Mouse (Mus musculus) left cerebral cortex, postnatal 10 days (tissue): ENCODE results near the gene Ccdc187. TPM values are rescaled to one million over a fixed set of nuclear protein-coding genes. Genes with fewer than 3 reads are reported as not detected.

Experiments used
- DNase-seq, 2 experiments: peaks; one replicate each; pipeline ENCODE4 v3.0.0; 2021 to 2022; ENCODE audit warnings: low spot score in 2 of 2, mixed read lengths in 1 of 2; ENCODE audit errors: extremely low spot score in 1 of 2
- intact Hi-C: fragments of 180-260 bp; cut with DNase I; formaldehyde crosslinking; loops from one replicate; pipeline ENCODE4 v1.15.1; 2025
- total RNA-seq, 2 experiments: library from RNA; stranded (reverse); gene quantifications; 2 replicates each; pipeline ENCODE4 v1.2.3; 2021

The Ccdc187 gene
- total RNA-seq, 2 experiments from 2014 or later, result 1.3 to 2.0 TPM

DNA sequence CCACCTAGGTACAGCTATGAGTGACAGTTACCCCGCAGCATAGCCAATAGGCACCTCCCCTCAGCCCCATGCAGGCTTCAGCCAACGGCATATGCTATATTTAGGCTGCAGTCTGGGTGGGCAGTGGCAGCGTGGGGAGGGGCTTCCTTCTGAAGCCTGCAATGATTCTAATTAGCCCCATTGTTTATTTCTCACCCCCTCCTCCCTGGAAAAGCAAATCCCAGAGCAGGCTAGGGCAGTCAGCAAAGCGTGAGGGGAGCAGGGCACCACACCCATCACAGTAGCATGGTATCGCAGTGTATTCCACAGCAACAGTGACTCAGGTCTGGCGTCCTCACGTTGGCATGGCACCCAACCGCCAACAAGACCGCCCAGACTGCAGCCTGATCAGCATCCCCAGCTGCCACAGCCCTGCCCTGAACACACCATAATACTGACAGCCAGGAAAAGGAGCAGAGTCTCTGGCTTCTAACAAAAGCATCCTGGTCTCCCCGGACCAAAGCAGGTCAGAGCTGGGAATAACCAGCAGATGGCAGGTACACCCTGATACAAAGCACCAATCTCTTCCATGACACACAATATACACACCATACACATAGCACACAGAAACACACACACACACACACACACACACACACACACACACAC is 4.0 kb upstream of the Ccdc187 start:
- intact Hi-C loops, result loop anchor here (10.0 kb wide), 1 partner anchor 266 kb away; no protein-coding TSS in a partner anchor
- peak; percentile 70 to 79 for DNase-seq

DNA sequence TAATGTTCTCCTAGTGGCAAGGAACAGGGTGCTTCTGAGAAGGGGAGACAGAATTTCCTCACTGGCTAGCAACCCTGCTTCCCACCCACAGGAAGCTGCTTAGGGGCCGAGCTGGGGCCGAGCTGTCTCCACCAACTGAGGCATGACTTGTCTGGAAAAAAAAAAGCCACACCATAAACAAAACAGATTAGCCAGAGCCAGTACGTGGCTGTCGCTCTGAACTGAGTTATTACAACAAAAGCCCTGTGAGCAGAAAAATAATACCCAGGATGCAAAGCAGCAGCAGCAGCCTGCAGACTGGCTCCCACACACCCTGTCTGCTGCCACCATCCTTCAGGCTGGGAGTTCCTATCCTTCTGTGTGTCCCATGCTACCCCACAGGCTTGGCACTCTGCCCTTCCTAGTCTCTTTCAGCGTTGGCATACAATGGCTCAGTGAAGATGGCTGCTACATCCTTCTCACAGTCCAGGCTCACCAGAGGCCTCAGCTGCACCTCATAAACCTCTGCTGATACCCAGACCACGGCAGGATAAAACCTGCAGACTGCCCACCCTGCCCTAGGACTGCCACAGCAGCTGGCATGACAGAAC is 2.3 kb upstream of the Ccdc187 start:
- no peak for DNase-seq
- intact Hi-C loops, result loop anchor here (10.0 kb wide), 1 partner anchor 268 kb away; no protein-coding TSS in a partner anchor

DNA sequence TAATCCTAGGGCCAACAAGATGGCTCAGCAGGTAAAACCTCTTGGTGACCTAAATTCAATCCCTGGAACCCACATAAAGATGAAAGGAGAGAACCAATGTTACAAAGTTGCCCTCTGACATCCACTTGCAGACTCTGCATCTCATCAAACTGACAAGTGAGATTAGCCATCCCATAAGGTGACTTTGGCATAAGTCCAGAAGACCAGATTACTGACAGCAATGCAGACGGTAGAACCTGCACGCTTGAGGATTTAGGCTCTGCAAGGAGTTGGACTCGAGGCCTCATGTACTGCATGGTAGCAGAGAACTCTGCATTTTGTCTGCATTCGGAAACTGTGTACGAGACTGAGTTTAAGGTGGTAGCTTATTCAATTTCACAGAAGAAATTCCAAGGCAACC is 4.2 kb downstream of the Ccdc187 start:
- intact Hi-C loops, result loop anchor here (10.0 kb wide), 1 partner anchor 275 kb away; no protein-coding TSS in a partner anchor
- no peak for DNase-seq

DNA sequence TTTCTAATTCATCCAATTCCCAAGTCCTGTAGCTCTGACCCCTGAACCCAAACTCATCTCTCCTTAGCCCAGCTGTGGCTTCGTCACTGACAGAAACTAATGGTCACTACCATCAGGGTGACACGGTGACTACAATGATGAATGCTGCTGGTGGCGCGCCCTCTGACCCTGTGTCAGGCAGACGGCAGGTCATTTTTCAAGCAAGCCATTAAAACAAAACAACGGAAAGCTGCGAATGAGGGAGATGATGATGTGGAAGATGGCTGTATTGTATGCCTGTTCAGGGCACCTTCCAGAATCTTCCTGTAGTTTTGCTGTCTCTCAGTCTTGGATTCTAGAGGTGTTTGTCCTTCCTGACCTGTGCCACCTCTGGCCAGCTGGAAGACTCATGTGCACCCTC is 8.0 kb downstream of the Ccdc187 start:
- intact Hi-C loops, result no loop called here
- DNase-seq, result no peak

DNA sequence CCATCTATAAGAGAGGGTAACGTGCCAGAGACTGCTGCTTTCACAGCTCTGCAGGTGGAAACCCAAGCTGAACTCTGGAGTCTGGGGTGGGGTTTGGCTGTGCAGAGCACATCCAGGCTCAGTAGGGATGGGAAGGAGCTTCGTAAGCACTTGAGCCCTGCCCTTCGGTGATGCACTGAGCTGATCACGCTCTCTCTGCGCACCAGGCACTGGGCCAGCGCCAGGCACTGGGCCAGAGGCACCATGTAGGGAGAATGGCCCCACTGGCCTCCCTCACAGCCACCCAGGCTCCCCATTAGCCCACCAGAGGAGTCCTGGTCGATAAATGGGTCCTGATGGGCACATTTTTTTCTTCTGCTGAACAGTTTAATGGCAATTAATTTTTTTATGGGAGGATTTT is 8.6 kb downstream of the Ccdc187 start:
- intact Hi-C loops, result no loop called here
- peak in 1 of 2 experiments; percentile 53 for DNase-seq

DNA sequence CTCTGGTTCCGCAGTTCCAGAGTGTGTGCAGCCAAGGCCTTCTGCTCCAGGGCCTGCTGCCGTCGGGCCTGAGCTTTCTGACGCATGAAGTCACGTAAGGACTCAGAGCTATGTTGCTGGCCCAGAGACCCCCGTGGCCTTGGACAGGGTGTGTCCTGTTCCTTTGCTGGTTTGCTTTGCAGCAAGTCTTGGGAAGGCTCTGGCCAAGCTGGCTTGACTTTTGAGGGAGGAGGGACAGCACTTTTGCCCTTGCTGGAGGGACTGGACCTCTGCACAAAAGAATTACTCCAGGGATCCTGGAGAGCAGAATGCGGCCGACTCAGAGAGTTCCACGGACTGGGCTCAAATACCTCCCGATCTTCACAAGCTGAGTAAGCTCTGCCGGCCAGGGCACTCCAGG is 13.8 kb downstream of the Ccdc187 start:
- DNase-seq, result no peak
- intact Hi-C loops, result no loop called here

DNA sequence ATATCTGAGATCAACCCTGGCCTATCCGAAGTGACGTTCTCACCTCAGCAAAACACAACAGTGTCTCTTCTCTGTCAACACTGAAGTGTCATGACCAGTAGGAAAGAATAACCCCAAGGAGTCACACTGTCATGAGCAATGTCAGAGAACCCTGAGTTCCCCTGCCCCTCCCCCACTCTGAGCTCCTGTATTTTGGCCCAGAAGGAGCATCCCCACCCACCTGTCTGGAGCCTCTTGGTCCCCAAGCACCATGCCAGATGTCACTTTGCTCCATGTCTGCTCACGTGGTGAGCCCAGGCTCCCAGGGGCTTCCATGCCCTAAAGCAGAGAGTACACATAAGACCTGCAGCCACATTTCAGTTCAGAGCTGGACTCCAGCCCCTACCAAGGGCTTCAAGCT is 14.6 kb downstream of the Ccdc187 start:
- intact Hi-C loops, result loop anchor here (5.0 kb wide), 1 partner anchor 257 kb away; the partner anchor contains the start of gene Ubac1
- DNase-seq, result no peak

DNA sequence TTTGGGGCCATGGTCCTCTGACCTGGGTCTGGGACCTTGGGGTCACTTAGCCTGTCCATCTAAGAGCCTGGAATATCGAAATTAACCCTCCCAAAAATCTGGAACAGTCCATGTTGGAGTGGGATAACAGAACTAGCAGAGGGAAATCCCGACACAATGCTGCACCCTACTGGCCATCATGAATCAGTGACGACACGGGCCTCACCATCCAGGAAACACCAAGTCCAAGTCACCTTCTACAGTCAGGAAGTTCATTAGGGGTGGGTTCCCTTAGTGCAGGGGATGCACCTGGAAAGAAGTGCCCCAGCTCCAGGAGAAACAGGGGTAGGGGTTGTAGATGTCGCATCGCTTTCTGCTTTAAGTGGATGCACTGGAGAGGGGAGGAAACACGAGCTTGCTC is 20.7 kb downstream of the Ccdc187 start:
- DNase-seq, result peak; percentile 58 to 63
- intact Hi-C loops, result loop anchor here (1.0 to 5.0 kb wide), 2 partner anchors 91 to 120 kb away; no protein-coding TSS in a partner anchor

DNA sequence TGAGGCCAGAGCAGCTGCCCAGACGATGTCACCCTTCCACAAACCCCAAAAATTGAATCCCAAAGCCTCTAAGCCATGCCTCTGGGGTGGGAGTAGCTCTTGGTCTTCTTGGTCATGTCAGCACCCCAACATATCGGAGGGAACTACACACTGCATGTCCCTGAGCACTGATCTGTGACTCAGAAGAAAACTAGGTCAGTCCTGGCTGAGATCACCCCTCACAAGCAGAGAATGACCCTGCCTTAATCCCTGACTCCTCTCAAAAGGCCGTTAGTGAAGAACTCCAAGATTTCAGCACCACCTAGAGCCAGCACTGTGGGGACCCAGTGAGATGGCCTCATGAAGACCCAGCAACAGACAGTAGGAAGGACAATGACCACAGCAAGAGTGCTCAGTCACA is 26.1 kb downstream of the Ccdc187 start:
- DNase-seq, result no peak
- intact Hi-C loops, result no loop called here

DNA sequence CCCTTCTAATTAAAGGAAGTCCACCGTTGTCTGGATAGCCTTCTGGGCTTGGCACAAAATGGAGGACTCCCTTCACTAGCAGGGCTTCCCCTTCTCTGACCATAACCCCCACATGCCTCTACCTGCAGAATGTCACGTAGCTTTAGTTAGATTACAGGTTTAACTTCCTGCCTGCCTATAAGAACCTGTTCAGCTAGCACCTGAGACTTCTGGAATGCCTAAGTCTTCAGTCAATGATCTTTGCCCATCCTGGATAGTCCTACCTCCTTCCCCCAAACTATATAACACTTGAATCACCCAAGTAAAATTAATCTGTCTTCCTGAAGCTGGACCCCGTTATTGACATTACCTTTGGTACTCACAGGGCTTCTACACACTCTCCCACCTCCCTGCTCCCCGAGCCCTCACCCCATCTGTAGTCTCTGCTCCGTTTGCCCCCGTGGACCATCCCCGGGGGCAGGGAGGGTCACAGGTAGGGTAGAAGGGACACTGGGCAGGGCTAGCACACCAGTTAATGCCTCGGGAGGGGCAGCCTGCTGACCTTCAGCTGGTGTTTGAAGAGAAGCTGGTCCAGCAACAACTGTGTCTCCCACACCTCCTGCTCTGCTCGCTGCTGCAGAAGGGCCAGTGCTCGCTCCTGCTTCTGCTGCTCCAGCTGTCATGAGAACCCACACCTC is 28.2 kb downstream of the Ccdc187 start:
- intact Hi-C loops, result no loop called here
- no peak for DNase-seq

DNA sequence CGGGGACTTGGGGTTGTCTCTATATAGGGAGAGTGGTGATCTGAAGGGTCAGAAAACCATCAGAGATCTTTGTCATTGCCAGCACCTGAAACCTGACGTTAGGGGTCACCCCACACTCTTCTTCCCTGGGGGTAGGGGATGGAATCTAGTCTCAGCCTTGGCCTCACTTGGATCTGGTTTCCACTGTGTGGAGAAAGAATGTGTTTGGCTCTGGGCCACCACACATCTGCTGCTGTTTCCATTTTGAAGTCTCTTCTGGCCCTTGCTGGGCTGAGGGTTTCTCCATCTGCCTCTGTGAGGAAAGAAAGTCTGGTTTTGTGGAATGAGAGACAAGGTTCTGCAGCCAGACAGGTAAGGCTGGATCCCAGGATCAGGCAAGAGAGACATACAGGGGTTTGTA is 29.3 kb downstream of the Ccdc187 start:
- intact Hi-C loops, result no loop called here
- no peak for DNase-seq

DNA sequence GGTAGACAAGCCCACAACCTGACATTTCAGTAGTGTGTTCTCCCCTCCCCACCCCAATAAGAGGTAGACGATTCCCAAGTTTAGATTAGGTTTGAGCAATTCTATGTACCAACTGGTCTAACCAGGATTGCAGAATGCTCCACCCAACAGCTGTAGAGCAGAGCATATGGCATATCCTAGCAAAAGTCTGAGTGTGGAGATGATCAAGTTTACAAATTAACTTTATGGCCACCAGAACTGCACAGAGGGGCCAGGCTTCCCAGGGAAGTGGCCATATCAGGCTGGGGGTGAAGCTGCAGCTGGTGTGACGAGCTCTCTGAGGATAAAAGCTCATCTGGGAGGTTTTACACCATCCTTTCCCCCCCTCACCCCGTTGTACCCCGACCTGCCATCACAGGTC is 29.7 kb downstream of the Ccdc187 start:
- no peak for DNase-seq
- intact Hi-C loops, result no loop called here

DNA sequence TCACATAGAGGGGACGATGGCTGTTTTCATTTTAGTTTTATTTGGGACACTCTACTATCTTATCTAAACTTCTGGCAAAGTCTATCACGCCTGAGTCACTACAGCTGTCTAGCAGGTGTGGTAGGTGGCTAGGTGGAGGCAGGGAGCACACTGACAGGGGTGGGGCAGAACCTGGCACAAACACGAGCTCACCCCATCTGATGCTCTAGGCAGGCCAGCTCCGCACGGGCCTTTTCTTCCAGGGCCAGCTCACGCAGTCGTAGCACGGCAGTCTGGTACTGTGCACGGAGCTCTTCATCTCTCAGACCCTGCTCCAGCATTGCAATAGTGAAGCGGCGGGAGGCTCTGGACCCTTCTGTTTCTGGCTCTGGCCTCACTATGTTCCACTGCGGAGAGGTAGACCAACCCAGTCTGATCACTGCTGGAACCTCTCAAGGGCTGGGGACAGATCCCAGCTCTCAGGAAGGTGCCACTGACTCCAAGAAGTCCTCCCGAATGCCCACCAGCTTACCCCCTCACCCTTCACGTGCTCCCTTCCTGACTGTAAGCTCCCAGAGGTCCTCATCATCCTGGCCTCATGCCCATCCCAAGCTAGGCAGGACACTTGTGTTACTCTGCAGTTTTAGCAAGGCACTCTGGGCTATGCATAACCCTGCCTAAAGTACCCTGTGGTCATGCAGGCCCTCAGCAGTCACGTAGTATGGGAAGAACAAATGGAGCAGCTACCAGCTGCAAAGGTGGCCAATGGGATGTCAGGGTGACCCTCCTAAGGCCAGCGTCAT is 36.9 kb downstream of the Ccdc187 start:
- intact Hi-C loops, result no loop called here
- no peak for DNase-seq

DNA sequence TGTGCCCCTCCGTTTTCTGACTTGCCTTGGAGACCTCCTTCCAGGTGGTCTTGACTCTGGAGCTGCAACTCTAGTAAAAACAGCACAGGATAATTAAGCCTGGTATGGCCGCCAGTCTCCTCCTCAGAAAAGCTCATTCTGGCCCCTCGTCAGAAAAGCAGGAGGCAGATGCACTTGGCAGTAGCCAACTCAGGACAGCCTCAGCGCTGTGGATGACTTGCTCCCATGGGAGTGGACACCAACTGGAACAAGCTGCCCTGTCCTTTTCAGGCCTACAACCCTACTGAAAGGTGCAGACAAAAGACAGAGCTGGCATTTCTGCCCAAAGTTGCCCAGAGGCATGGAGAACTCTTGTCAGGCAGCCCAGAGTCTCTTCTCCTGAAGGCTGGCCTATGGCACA is 39.5 kb downstream of the Ccdc187 start:
- no peak for DNase-seq
- intact Hi-C loops, result no loop called here

DNA sequence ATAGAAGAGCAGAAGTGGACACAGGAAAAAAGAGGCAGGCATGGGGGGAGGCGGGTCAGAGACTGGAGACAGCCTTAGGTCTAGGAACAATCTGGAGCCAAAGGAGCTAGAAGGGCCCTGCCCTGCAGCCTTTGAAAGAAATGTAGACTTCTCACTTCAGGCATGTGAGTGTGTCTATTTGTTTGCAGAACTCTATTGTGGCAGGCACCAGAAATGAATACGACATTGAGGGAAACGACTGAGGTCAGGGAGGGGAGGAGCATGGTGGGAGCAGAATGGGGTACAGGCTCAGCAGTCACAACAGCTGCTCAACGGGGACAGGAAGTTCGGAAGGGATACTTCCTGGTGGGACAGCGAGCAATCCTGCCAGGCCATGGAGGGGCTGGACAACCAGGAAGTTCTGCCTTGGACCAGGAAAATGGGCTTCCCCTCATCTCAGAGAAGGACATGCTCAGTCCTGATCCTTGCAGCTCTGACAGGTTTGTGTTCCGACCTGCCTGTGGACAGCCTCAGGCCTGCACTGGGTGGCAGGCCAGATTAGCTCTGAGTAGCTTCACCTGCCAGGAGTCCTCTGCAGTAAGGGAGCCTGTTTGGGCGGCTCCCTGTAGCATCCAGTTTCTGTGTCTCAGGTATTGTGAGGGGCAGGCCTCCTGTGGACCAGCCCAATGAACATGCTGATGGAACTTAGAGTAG is 41.7 kb downstream of the Ccdc187 start:
- intact Hi-C loops, result no loop called here
- DNase-seq, result no peak

DNA sequence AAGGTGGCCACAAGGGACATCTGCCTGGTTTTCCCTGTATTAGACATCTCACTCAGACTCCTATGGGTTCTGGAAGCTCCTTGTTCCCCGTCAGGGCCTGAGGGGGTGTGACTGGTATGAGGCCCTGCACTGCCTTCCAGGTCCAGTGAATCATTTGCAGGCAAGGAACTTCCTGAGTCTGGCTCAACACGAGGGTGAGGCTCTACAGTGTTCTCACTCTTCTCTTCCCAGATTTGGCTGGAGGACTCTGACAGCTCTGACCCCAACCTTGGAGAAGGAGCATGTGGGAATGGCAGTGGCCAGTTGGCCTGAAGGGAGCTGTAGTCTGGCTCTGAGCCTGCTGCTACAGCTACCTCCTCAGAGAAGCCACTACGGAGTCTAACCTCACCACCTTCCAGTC is 46.8 kb downstream of the Ccdc187 start:
- intact Hi-C loops, result no loop called here

DNA sequence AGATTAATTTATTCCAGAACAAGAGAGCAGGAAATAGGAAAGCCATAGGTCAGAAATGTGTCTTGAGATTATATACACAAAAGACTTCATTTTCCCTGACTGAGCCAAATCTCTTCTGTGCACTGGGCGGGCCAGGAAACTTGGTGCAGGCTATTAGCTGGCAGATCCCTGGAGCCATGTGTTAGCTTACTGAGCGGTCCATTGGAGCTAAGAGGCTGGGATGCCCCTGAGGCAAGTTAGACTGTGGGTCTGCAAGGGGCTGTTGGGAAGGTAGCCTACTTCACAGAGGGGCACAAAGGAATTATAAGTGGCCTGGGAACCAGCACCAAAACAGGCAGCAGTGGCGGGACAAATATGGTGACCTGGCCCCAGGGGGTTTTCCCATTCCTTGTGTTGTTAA is 53.5 kb downstream of the Ccdc187 start:
- intact Hi-C loops, result no loop called here
- no peak for DNase-seq

More for the DNA sequence above, 46.8 kb downstream of the Ccdc187 start:
- DNase-seq, result no peak

DNA sequence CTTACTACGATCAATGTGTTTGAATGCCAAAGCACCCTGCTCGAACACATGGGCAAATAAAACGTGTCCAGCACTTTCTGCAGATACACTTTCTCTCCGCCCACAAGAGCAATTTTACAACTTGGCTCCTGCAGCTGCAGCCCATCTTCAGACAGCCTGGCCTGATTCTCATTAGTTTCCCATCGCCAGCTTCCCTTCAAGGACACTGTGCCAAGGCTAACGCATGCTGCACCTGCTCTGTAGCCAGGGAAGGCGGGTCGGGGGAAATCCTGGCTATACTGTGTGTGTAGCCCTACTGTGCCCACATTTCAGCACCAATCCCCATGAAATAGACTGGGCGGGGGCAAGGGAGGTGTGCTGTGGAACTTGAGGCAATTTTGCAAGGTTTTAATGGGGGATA is 54.0 kb downstream of the Ccdc187 start:
- intact Hi-C loops, result no loop called here
- peak in 1 of 2 experiments; percentile 9 for DNase-seq

DNA sequence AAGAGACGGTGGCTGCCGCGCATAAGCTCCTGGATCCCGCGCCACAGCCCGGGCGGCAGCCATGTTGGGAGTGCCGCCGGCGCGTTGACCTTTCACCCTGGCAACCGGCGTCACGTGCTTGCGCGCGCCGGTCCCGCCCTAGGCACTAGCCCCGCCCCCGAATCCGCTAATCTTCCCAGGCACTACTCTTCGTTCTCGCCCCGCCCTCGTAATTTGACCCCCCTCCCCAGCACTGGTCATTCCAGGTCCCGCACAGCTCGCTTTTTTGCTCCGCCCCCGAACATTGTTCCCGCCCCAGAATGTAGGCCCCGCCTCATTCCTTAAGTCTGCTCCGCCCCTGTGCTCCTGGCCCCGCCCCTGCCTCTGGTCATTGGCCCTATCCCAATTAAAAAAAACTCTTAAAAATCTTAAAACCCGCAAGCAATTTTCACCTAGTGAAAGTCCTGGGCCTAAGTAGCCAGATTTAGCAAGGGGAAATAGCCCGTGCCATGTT is 57.0 kb downstream of the Ccdc187 start, which contains the start of gene Qsox2:
TSS of gene Qsox2 (minus strand) at position 236 of the 493 bp plus-strand sequence.
- intact Hi-C loops, result no loop called here
- DNase-seq, result peak; percentile 87 to 96
